Comparison of ENCODE assay signal across 22 mouse cellular contexts in genomic region chr11:27448866-27449265, GRCm38 (mm10).
DNase-seq lines count a peak whose midpoint lies in the region; ATAC-seq lines count a peak whose summit lies in the region.
"Had no signal": no experiment of that assay in that cellular context is flagged by ENCODE, and none has a peak within 500 bp of the region (broad histone marks: within the 10 kb centered on the region; RNA-seq: fewer than 3 reads in every experiment).

No protein-coding gene starts in this region.

- no peak overlapping the region for H3K9ac ChIP-seq in intestine, embryonic 16.5 days (ENCODE audit: low read depth, low read length)
- H3K9ac ChIP-seq: embryonic facial prominence, embryonic 13.5 days; embryonic facial prominence, embryonic 15.5 days; forebrain, embryonic 12.5 days had no signal

- H3K4me2 ChIP-seq in intestine, embryonic 16.5 days (ENCODE audit: low read depth, low read length): no peak overlapping the region
- H3K4me2 ChIP-seq: embryonic facial prominence, embryonic 13.5 days; embryonic facial prominence, embryonic 15.5 days; forebrain, embryonic 12.5 days had no signal

- no peaks in the 10 kb centered on the region for H3K27me3 ChIP-seq in intestine, embryonic 16.5 days (replicated peaks; ENCODE audit: control insufficient read depth, insufficient read depth, low read length)
- no peaks in the 10 kb centered on the region for H3K27me3 ChIP-seq in midbrain, embryonic 10.5 days (ENCODE audit: low read depth, poor library complexity, severe bottlenecking)
- H3K27me3 ChIP-seq: embryonic facial prominence, embryonic 13.5 days; embryonic facial prominence, embryonic 15.5 days; forebrain, embryonic 12.5 days had no signal

- no peaks in the 10 kb centered on the region for H3K9me3 ChIP-seq in intestine, embryonic 16.5 days (ENCODE audit: control insufficient read depth, low read length)
- peaks cover 6% of the 10 kb centered on the region; the same call in 1 of the 2 replicates for H3K9me3 ChIP-seq in midbrain, embryonic 10.5 days (replicated peaks)
- H3K9me3 ChIP-seq: embryonic facial prominence, embryonic 13.5 days; embryonic facial prominence, embryonic 15.5 days; forebrain, embryonic 12.5 days had no signal

- no peaks in the 10 kb centered on the region for H3K36me3 ChIP-seq in intestine, embryonic 16.5 days (ENCODE audit: control insufficient read depth, insufficient read depth, low read length)
- no peaks in the 10 kb centered on the region for H3K36me3 ChIP-seq in midbrain, embryonic 10.5 days
- H3K36me3 ChIP-seq: embryonic facial prominence, embryonic 13.5 days; embryonic facial prominence, embryonic 15.5 days; forebrain, embryonic 10.5 days; forebrain, embryonic 12.5 days had no signal

- no peak overlapping the region for H3K4me3 ChIP-seq in intestine, embryonic 16.5 days (ENCODE audit: low read length)
- H3K4me3 ChIP-seq in midbrain, embryonic 10.5 days: no peak overlapping the region
- H3K4me3 ChIP-seq: embryonic facial prominence, embryonic 13.5 days; embryonic facial prominence, embryonic 15.5 days; erythroblast, embryonic 14.5 days; forebrain, embryonic 10.5 days; forebrain, embryonic 12.5 days had no signal

- ATAC-seq in intestine, embryonic 16.5 days: no peak
- ATAC-seq: forebrain, embryonic 14.5 days; forebrain, embryonic 16.5 days had no signal

- peak; percentile 2 for DNase-seq in A20 (ENCODE audit: low read depth, low spot score)
- DNase-seq in ES-CJ7 (ENCODE audit: low read depth, low spot score): peak; percentile 9
- peak; percentile 33 for DNase-seq in ZHBTc4 (ENCODE audit: low read depth, low spot score)
- DNase-seq in midbrain, embryonic 10.5 days (ENCODE audit: low spot score): no peak
- DNase-seq: adrenal gland, adult 2 months; adrenal gland, postnatal 10 days; adrenal gland, postnatal 25 days; cerebellum, adult 11 months; cerebellum, adult 18-20 months; cerebellum, adult 8-10 months; cerebellum, adult 9-11 months; cerebellum, postnatal 14 days; cerebellum, postnatal 36 days; embryo, embryonic 11 days had no signal

- no peak overlapping the region for H3K27ac ChIP-seq in intestine, embryonic 16.5 days (ENCODE audit: low read length)
- H3K27ac ChIP-seq in midbrain, embryonic 10.5 days (replicated peaks): no peak overlapping the region
- H3K27ac ChIP-seq: embryonic facial prominence, embryonic 13.5 days; embryonic facial prominence, embryonic 15.5 days; forebrain, embryonic 10.5 days; forebrain, embryonic 12.5 days had no signal

- H3K4me1 ChIP-seq in intestine, embryonic 16.5 days (ENCODE audit: control insufficient read depth, insufficient read depth, low read length): no peaks in the 10 kb centered on the region
- H3K4me1 ChIP-seq in midbrain, embryonic 10.5 days: no peaks in the 10 kb centered on the region
- H3K4me1 ChIP-seq: embryonic facial prominence, embryonic 13.5 days; embryonic facial prominence, embryonic 15.5 days; forebrain, embryonic 10.5 days; forebrain, embryonic 12.5 days had no signal

- WGBS in intestine, embryonic 16.5 days: 67% methylated on average over 1 of the region's 1 CpGs
- 79% methylated on average over 1 of the region's 1 CpGs for WGBS in midbrain, embryonic 10.5 days
